Mouse (Mus musculus) kidney, adult 18-20 months (tissue): ENCODE results near the gene Rnf150.

Experiments
- DNase-seq: peaks from one replicate; pipeline ENCODE4 v3.0.0; 2021

Rnf150 gene

DNA sequence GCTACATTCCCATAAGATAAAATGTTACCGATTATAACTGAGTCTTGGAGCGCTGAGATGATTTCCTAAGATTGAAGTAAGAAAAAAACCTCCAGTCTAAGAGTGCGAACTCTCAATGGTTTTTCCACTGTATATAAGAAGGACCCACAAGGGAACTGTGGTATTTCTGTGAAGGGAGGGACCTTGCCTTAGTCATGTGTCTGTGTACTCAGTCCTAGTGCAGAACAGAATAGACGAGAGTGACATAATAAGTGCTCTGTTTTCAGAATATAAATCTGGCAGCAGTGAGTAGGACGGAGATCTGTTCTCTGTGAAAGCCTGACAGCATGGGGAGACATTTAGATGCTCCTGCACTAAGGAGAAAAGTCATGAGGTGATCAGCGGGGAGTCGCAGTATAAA is 169.6 kb downstream of the Rnf150 start:
- no peak for DNase-seq

GRCm38 (mm10) chr8:83035141-83035540 is 172.0 kb downstream of the Rnf150 start:
- DNase-seq = no peak

GRCm38 (mm10) chr8:83036521-83037166 is 173.5 kb downstream of the Rnf150 start:
- DNase-seq = no peak

DNA sequence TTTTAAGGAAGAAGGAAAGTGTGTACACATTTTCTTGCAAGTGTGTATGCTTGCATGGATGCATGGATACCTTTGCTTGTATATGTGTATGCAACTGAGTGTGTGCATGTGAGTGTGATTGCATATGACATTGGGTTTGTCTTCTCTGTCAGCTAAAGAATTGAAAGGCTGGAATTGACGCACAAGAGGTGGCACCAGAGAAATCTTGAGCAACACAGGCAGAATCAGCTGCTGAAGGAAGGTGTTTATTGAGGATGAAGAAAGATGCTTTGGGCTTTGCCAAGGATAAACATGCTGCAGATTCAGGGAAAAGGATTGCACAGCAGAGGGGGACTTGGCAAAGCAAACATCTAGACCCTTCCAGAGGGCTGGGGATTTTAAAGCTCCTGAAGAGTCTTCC is 174.2 kb downstream of the Rnf150 start:
- no peak for DNase-seq

DNA sequence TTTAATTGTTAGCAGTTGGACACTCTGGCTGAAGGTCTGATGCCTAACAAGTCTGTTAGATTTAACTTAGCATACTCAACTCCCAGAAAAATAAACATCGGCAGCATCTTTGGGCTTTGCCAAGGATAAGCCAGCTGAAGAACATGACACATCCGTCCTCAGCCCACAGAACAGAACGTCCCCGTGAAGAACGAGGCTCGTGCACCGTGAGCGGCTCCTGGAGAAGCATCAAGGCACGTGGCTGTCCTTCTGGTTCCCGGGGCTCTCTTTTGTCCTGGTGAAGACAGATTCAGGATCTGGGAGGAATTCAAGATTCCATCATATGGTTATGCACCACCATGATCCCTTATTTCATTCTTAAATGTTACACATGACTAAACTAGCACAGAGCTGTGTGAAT is 175.4 kb downstream of the Rnf150 start:
- no peak for DNase-seq

DNA sequence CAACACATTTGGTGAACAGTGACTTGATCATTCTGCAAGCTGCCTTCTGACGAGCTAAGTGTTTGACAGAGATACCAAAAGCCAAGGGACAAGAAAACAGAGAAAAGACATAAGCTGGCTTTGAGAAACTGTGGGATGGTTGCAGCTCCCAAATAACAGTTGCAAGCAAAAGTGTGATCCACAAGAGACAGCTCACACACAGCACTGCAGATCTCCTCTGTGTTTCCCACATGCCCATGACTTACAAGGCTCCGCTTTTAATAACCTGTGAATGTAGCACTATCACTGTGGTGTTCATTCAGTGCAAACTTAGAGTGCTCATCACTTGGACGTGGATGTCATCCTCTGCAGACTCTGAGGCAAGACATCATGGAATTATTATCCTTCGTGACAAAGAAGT is 178.3 kb downstream of the Rnf150 start:
- no peak for DNase-seq

DNA sequence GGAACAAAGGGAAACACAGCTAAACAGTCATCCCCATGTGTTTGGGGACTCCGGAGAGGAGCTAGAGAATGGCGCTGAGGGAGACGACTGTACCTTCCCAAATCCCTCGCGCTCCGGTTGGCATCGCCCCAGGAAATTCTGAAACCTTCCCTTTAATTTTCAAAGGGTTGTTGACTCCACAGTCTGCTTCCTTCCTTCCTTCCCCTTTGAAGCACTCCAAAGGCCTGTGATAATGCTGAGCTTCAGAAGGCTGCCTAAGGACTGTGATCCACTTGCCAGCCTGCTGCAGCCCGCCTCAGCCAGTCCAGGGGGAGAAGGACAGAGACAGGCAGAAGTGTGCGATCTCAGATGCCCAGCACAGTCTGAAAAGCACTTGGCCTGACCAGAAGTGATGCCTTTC is 183.8 kb downstream of the Rnf150 start:
- DNase-seq = no peak

GRCm38 (mm10) chr8:83048527-83048926 is 185.4 kb downstream of the Rnf150 start:
- DNase-seq = no peak

DNA sequence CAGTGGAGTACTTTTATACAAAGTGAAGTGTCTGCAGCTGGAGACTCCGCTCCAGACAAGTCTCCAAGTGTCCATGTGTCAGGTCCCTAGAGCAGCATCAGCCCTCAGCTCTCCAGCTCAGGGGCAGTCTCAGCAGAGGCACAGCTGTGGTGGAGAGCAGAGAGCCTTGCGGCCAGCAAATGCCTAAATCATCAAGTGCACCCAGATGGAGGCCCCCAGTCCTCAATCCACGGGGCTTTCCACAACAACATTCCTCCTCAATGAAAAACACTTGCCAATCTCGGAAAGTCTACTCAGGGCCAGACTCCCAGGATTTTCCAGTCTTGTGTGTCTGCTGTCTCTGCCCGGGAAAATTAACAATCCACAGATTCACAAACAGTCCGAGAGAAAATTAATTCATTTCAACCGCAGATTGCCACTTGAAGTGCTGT is 186.0 kb downstream of the Rnf150 start:
- no peak for DNase-seq

DNA sequence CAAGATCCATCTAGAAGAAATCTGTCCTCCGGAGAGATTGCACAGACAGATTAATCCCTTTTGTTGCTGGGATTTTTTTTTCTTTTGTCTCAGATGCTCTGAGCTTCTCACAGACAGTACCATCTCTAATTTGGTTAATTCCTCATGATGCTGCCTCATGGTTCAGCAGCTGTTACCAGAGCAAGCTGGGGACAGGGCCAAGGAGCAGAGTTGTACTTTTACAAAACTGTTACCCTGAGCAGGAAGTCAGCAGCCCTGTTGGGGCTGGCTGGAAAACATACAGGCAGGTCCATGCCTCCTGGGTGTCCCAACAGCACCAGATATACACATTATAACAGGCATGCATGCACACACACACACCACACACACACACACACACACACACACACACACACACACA is 186.5 kb downstream of the Rnf150 start:
- DNase-seq = no peak

- DNase-seq = no peak
These were observed 189.7 kb downstream of the Rnf150 start for GRCm38 (mm10) chr8:83052896-83053295.

DNA sequence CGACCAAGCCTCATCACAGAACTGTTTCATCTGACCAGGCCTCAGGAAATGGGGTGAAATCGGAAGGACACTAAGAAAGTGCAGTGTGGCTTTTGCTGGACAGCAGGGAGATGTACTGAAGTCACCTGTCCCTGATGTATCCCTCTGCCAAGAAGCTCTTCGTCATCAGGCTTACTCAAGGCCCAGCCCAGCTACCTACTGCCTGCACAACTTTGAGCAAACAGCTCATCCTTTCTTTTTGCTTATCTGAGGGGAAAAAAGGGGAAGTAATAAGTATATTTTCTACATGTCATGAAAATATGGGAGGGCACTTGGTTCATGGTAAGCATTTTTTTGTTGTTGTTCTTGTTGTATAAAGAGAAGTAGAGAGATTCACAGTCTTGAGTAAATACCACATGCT is 191.6 kb downstream of the Rnf150 start:
- no peak for DNase-seq

DNA sequence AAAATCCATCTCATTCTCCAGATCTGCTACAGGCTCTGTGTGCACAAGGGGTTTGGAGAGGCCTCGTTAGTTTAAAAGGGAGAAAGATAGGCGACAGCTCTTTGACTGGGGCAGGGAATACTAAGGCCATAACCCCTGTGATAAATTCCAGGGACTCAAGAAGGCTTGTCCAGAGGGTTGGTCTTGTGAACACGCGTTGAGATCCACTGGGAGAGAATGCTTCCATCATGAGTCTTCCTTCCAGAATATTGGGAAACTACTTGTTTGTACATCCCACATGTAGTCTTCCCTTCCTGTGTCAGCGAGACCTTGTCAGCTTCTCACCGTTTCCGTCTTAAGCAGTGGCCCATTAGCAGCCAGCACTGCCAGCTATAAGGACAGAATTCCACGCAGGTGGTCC is 195.8 kb downstream of the Rnf150 start:
- DNase-seq = no peak

DNA sequence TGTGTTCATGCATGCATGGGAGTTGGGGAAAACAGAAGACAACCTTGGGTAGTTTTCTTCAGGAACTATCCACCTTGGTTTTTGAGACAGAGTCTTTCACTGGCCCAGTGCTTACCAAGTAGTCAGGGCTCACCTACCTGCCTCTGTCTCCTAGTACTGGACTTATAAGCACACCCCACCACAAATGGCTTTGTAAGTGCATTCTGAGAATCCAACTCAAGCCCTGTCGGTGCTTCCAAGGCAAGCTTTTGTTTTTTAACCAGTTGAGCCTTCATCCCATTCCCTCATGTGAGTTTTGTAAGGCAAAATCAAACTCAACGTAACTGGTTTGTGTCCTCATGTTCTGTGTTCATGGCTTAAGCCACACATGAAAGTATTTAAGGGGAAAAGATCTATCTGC is 196.9 kb downstream of the Rnf150 start:
- DNase-seq = no peak

- no peak for DNase-seq
These were observed 198.1 kb downstream of the Rnf150 start for GRCm38 (mm10) chr8:83061257-83061656.

GRCm38 (mm10) chr8:83061873-83062272 is 198.7 kb downstream of the Rnf150 start:
- no peak for DNase-seq

DNA sequence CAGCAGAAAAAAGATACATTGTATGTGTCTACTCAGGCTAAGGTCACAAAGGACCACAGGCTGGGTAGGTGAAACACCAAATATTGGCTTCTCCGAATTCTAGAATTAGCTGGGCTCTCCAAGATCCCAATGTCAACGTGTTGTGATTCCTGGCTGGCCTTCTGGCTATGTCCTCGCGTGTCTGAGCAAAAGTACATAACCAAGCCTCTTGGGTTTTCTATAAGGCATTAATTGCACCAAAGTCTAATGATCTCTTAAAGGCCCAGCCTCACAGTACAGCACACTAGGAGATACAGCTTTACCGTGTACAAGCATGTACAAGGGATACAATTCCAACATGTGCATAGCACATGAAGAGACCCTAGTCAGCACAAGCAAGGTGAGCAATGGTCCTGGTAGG is 199.1 kb downstream of the Rnf150 start:
- DNase-seq = no peak

DNA sequence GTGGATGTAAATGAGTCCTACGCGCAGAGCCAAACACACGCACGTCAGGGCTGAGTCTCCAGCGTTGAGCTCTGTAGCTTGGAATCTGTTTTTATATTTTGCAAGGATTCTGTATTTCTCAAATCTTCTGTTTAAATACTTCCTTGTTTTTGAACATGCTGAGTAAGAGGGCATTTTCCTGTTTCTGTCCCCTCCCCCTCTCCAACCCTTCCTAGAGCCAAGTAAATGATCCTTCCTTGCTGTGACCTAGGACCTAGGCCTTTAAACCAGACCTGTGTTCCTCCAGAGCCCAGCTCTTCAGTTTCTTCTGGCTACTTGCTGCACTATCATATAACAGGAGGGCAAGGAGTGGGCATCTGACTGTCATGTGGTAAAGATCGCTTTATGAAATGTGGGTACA is 200.9 kb downstream of the Rnf150 start:
- no peak for DNase-seq

DNA sequence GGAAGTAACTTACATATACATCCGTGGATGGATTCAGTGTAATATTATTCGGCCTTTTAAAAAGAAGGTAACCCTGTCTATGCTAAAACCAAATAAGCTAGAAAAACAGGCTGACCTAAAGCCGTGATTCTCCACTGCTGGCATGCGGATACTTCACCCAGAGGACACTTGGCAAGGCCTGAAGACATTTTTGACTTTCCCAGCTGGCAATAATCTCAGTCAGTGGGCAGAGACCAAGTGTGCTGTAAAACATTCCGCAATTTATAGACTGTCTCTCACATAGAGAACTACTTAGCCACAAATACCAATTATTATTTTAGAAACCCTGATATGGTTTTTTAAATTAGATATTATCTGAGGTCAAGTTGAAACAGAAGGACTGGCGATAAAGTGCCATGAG is 202.9 kb downstream of the Rnf150 start:
- DNase-seq = no peak

DNA sequence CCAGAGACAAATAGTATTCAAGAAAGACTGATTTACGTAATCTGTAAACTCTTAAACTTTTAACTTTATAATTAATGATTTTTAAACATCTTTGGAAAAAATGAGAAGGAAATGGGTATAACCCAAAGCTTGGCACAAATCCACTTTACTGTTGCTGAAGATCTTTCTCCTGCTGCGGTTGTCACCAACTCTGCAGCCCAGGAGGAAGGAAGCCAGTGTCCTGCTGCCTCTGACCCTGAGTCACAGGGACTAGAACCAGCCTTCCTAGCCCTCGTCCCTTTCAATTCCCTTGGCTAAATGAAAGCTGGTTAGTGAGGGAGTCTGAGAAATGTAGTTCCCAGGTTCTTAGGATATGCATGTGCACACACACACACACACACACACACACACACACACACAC is 203.7 kb downstream of the Rnf150 start:
- DNase-seq = no peak

DNA sequence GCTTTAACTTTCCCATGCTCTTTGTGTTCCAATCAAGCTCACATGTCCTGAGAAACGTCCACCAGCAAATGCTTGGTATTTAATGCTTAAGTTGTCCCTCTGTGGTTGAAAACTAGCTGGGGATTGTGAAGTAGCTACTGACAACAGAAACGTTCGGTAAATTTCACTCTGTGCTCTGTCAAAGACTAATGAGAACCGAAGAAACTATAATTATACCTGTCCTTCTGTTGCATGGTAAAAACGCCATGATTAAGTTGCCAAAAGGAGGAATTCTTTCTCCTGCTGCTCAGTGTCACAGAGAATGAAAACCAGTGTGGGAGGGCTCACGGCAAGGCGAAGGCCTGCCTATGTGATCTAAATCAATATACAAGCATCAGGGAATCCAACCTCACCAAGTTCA is 204.8 kb downstream of the Rnf150 start:
- no peak for DNase-seq

DNA sequence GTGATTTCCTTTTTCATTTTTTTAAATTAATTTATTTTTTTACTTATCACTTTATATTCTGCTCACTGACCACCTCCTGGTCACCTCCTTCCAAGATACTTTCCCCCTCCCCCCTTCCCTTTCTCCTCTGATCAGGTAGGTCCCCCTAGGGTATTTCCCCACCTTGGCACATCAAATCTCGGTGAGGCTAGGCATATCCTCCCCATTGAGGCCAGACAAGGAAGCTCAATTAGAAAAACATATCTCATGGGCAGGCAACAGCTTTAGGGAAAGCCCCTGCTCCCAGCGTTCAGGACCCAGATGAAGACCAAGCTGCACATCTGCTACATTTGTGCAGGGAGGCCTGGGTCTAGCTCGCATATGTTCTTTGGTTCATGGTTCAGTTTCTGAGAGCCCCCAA is 211.1 kb downstream of the Rnf150 start:
- no peak for DNase-seq

- DNase-seq = no peak
These were observed 213.5 kb downstream of the Rnf150 start for GRCm38 (mm10) chr8:83076621-83077020.

- no peak for DNase-seq
These were observed 214.2 kb downstream of the Rnf150 start for GRCm38 (mm10) chr8:83077329-83077728.

GRCm38 (mm10) chr8:83078701-83079533 is 215.8 kb downstream of the Rnf150 start:
- no peak for DNase-seq
